Mouse (Mus musculus) neural tube, embryonic 12.5 days (tissue): ENCODE measurements around the gene Cd5. TPM values are rescaled to one million over a fixed set of nuclear protein-coding genes. Genes with fewer than 3 reads are reported as not detected.

ENCODE experiments used
- ATAC-seq: fragments of 200-750 bp; cut with Nextera tagmentation; 2 replicates; pipeline ENCODE4 v1.8.0; 2017; ENCODE audit warnings: low read depth, mild to moderate bottlenecking, moderate TSS enrichment, moderate library complexity; ENCODE audit not compliant: low FRiP score
- H3K27ac ChIP-seq: fragments of 300-500 bp; sonication (generic); 2 replicates; pipeline ENCODE4 v1.5.1; 2016
- H3K27me3 ChIP-seq: fragments of 300-500 bp; sonication (generic); replicated peaks from 2 replicates; pipeline ENCODE4 v1.6.1; 2016; ENCODE audit warnings: mild to moderate bottlenecking
- H3K36me3 ChIP-seq: fragments of 300-500 bp; sonication (generic); 2 replicates; pipeline ENCODE4 v1.6.1; 2016; ENCODE audit warnings: mild to moderate bottlenecking
- H3K4me1 ChIP-seq: fragments of 300-500 bp; sonication (generic); 2 replicates; pipeline ENCODE4 v1.6.1; 2016
- H3K4me2 ChIP-seq: fragments of 300-500 bp; sonication (generic); replicated peaks from 2 replicates; pipeline ENCODE4 v1.6.1; 2016; ENCODE audit warnings: mild to moderate bottlenecking
- H3K4me3 ChIP-seq: fragments of 300-500 bp; sonication (generic); 2 replicates; pipeline ENCODE4 v1.5.1; 2016
- H3K9ac ChIP-seq: fragments of 300-500 bp; sonication (generic); 2 replicates; pipeline ENCODE4 v1.6.1; 2016; ENCODE audit warnings: mild to moderate bottlenecking
- H3K9me3 ChIP-seq: fragments of 300-500 bp; sonication (generic); 2 replicates; pipeline ENCODE4 v1.6.1; 2016; ENCODE audit warnings: mild to moderate bottlenecking
- WGBS: fragments of 180-500 bp; shearing (Covaris S2); methylation state at CpG from one replicate; pipeline ENCODE4 v1.1.7; 2016; 5-methylcytosine and 5-hydroxymethylcytosine counted together
- polyA plus RNA-seq: library from polyadenylated mRNA; unstranded; fragments of >200 nt; fragmentation: Nextera tagmentation; extraction: Ambion mirVana; gene quantifications from 2 replicates; pipeline ENCODE4 v1.2.1, GENCODE M21; 2016

The Cd5 gene
- polyA plus RNA-seq, 1 experiment from 2014 or later: 0.08 TPM

DNA sequence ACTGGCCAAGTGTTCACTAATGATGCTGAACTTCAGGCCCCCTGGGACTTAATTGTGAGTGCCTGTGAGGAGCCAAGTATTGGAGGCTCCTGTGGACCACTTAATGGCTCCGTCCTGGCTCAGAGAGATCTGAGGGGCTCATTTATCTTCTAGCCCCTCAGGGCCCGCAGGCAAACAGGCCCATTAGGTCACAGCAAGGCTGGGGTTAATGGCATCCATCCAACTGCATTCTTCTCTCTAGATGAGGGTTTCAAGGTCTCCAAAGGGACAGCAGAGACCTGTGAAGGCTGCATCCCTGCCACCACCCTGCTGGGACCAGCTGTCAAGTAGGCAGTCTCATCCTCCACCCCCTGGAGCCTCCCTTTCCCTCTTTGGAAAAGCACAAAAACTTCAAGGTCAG lies 19.1 kb downstream of the Cd5 start:
- peaks cover 16% of the 10 kb centered on the region for H3K4me1 ChIP-seq
- WGBS: 11% methylated on average over 2 of the region's 2 CpGs
- H3K9ac ChIP-seq: no peak overlapping the region
- H3K4me2 ChIP-seq: no peak overlapping the region
- no peaks in the 10 kb centered on the region for H3K9me3 ChIP-seq
- peak; percentile 14; the same call in 1 of the 2 replicates for ATAC-seq
- no peaks in the 10 kb centered on the region for H3K27me3 ChIP-seq
- H3K36me3 ChIP-seq: no peaks in the 10 kb centered on the region
- H3K27ac ChIP-seq: no peak overlapping the region
- H3K4me3 ChIP-seq: no peak overlapping the region

GRCm38 (mm10) chr19:10718251-10718775 lies 20.5 kb downstream of the Cd5 start:
- no peaks in the 10 kb centered on the region for H3K27me3 ChIP-seq
- peaks cover 10% of the 10 kb centered on the region; the same call in 1 of the 2 replicates for H3K36me3 ChIP-seq
- no peaks in the 10 kb centered on the region for H3K9me3 ChIP-seq
- no peak overlapping the region for H3K4me3 ChIP-seq
- no peak overlapping the region for H3K9ac ChIP-seq
- ATAC-seq: no peak
- peaks cover 16% of the 10 kb centered on the region for H3K4me1 ChIP-seq
- no peak overlapping the region for H3K4me2 ChIP-seq
- H3K27ac ChIP-seq: no peak overlapping the region
- 83% methylated on average over 7 of the region's 7 CpGs for WGBS

- H3K9me3 ChIP-seq: no peaks in the 10 kb centered on the region
- 92% methylated on average over 6 of the region's 6 CpGs for WGBS
- no peak overlapping the region for H3K27ac ChIP-seq
- H3K27me3 ChIP-seq: no peaks in the 10 kb centered on the region
- H3K36me3 ChIP-seq: peaks cover 37% of the 10 kb centered on the region
- no peak overlapping the region for H3K4me2 ChIP-seq
- no peak for ATAC-seq
- H3K9ac ChIP-seq: no peak overlapping the region
- H3K4me3 ChIP-seq: no peak overlapping the region
- peaks cover 9% of the 10 kb centered on the region for H3K4me1 ChIP-seq
Observed at GRCm38 (mm10) chr19:10715476-10715875, 23.3 kb downstream of the Cd5 start.

GRCm38 (mm10) chr19:10714682-10715475 lies 23.9 kb downstream of the Cd5 start:
- Histone ChIP-seq H3K9me3 (no peaks in the 10 kb centered on the region), H3K4me3 (no peak overlapping the region), H3K4me2 (no peak overlapping the region), H3K27me3 (no peaks in the 10 kb centered on the region), H3K36me3 (peaks cover 41% of the 10 kb centered on the region), H3K4me1 (peaks cover 8% of the 10 kb centered on the region), H3K9ac (no peak overlapping the region), H3K27ac (no peak overlapping the region)
- ATAC-seq: peak; percentile 33; the same call in 1 of the 2 replicates
- 52% methylated on average over 4 of the region's 4 CpGs for WGBS

DNA sequence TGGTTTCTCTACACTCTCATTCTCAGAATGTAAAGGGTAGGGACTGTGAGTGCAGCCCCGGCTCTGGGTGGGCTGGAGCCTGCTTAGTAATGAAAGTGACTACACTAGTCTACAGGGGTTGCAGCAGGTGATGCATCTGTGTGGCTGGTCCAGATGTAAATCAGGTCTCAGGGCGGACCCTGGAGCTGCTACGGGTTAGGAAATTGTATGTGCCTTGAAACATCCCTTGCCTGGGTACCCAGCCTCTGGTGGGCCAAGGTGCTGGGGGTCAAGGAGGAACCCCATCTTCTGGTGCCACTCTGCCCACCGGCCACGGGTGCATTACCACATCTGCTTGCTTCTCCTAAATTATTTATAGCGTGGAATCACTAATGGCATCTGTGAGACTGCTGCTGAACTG lies 24.6 kb downstream of the Cd5 start:
- H3K27ac ChIP-seq: no peak overlapping the region
- no peak overlapping the region for H3K4me2 ChIP-seq
- no peaks in the 10 kb centered on the region for H3K9me3 ChIP-seq
- H3K9ac ChIP-seq: no peak overlapping the region
- H3K4me3 ChIP-seq: no peak overlapping the region
- 75% methylated on average over 6 of the region's 6 CpGs for WGBS
- peaks cover 11% of the 10 kb centered on the region for H3K4me1 ChIP-seq
- H3K27me3 ChIP-seq: no peaks in the 10 kb centered on the region
- H3K36me3 ChIP-seq: peaks cover 41% of the 10 kb centered on the region
- no peak for ATAC-seq

DNA sequence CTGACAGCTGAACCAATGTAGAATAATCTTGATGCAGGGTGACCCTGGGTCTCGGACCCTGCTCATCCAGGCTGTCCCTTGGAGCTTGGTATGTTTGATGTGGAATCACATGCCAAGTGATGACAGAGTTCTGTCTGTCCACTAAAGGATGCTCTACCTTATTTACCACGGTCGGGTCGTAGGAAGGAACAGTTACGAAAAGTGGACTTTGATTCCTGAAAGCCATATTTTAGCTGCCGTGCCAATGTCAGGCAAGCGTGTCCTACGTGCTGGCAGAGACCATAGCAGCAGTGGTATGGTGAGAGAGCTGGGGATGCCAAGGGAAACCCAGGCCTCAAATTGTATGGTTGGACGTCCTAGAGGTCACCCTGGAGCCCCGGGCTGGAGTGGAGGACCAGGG lies 25.3 kb downstream of the Cd5 start:
- no peak overlapping the region for H3K4me3 ChIP-seq
- no peak overlapping the region for H3K4me2 ChIP-seq
- no peaks in the 10 kb centered on the region for H3K27me3 ChIP-seq
- H3K36me3 ChIP-seq: peaks cover 41% of the 10 kb centered on the region
- no peak overlapping the region for H3K9ac ChIP-seq
- WGBS: 94% methylated on average over 10 of the region's 10 CpGs
- H3K4me1 ChIP-seq: peaks cover 13% of the 10 kb centered on the region
- ATAC-seq: no peak
- H3K27ac ChIP-seq: no peak overlapping the region
- no peaks in the 10 kb centered on the region for H3K9me3 ChIP-seq

GRCm38 (mm10) chr19:10712646-10713045 lies 26.2 kb downstream of the Cd5 start:
- Histone ChIP-seq H3K27me3 (no peaks in the 10 kb centered on the region), H3K36me3 (peaks cover 41% of the 10 kb centered on the region), H3K4me1 (peaks cover 13% of the 10 kb centered on the region), H3K9ac (no peak overlapping the region), H3K4me2 (no peak overlapping the region), H3K27ac (no peak overlapping the region), H3K9me3 (no peaks in the 10 kb centered on the region), H3K4me3 (no peak overlapping the region)
- WGBS: 96% methylated on average over 12 of the region's 12 CpGs
- no peak for ATAC-seq

DNA sequence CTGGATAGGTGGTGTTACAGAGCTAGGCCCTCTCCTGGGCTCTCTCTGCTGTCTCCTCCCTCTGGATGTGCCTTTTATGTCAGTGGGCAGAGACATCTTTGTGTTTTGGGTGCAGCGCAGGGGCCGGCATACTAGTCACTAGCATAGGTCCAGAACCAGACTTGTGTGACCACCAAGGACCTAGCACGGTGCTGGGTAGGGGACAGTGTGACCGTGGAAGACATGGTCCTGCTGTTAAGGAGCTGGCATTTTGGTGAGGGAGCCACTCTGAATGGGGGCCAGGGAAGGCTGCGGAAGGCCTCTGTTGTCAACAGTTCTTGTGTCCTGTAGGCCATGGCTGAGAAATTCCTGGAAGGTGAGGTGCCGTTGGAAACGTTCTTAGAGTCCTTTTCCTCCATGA lies 26.6 kb downstream of the Cd5 start:
- no peak for ATAC-seq
- Histone ChIP-seq H3K27ac (no peak overlapping the region), H3K4me2 (no peak overlapping the region), H3K4me3 (no peak overlapping the region), H3K9me3 (no peaks in the 10 kb centered on the region), H3K9ac (no peak overlapping the region), H3K4me1 (peaks cover 13% of the 10 kb centered on the region), H3K27me3 (no peaks in the 10 kb centered on the region), H3K36me3 (peaks cover 45% of the 10 kb centered on the region)
- 92% methylated on average over 7 of the region's 7 CpGs for WGBS

GRCm38 (mm10) chr19:10710751-10711150 lies 28.1 kb downstream of the Cd5 start:
- no peak overlapping the region for H3K9ac ChIP-seq
- peaks cover 49% of the 10 kb centered on the region for H3K36me3 ChIP-seq
- H3K4me1 ChIP-seq: peaks cover 13% of the 10 kb centered on the region
- no peak overlapping the region for H3K4me3 ChIP-seq
- no peak for ATAC-seq
- H3K27me3 ChIP-seq: no peaks in the 10 kb centered on the region
- H3K4me2 ChIP-seq: no peak overlapping the region
- H3K27ac ChIP-seq: no peak overlapping the region
- no peaks in the 10 kb centered on the region for H3K9me3 ChIP-seq
- 94% methylated on average over 4 of the region's 4 CpGs for WGBS

- peaks cover 49% of the 10 kb centered on the region for H3K36me3 ChIP-seq
- peak; percentile 36 for ATAC-seq
- no peaks in the 10 kb centered on the region for H3K9me3 ChIP-seq
- peaks cover 13% of the 10 kb centered on the region for H3K4me1 ChIP-seq
- H3K27ac ChIP-seq: peak overlapping the region; percentile 82
- no peaks in the 10 kb centered on the region for H3K27me3 ChIP-seq
- 78% methylated on average over 9 of the region's 9 CpGs for WGBS
- peak overlapping the region; percentile 25; the same call in 1 of the 2 replicates for H3K4me2 ChIP-seq
- no peak overlapping the region for H3K9ac ChIP-seq
- no peak overlapping the region for H3K4me3 ChIP-seq
Observed at GRCm38 (mm10) chr19:10710088-10710511, 28.7 kb downstream of the Cd5 start.

GRCm38 (mm10) chr19:10709360-10710087 lies 29.3 kb downstream of the Cd5 start:
- Histone ChIP-seq H3K9me3 (no peaks in the 10 kb centered on the region), H3K27me3 (no peaks in the 10 kb centered on the region), H3K4me3 (no peak overlapping the region), H3K36me3 (peaks cover 49% of the 10 kb centered on the region), H3K27ac (peak overlapping the region; percentile 82), H3K9ac (no peak overlapping the region), H3K4me1 (peaks cover 13% of the 10 kb centered on the region), H3K4me2 (peak overlapping the region; percentile 25)
- WGBS: 20% methylated on average over 8 of the region's 8 CpGs
- ATAC-seq: peak; percentile 83

GRCm38 (mm10) chr19:10708900-10709299 lies 29.9 kb downstream of the Cd5 start:
- Histone ChIP-seq H3K4me3 (no peak overlapping the region), H3K9me3 (no peaks in the 10 kb centered on the region), H3K4me1 (peaks cover 13% of the 10 kb centered on the region), H3K27me3 (no peaks in the 10 kb centered on the region), H3K9ac (no peak overlapping the region), H3K27ac (no peak overlapping the region), H3K4me2 (0 out of 2 replicates have a peak overlapping the region, but pooled peaks have one; percentile 25), H3K36me3 (peaks cover 46% of the 10 kb centered on the region)
- 67% methylated on average over 6 of the region's 6 CpGs for WGBS
- ATAC-seq: 0 out of 2 replicates have a peak, but pooled peaks have one; percentile 2
